Mouse (Mus musculus) cerebellum, adult 9-10 months (tissue): ENCODE measurements around the gene Uhrf1bp1.
A peak's percentile ranks its signal among the peaks of the same experiment; 100 is the strongest.

ENCODE experiments used
- DNase-seq: peaks from one replicate; pipeline ENCODE4 v3.0.0; 2022

Gene Uhrf1bp1

GRCm38 (mm10) chr17:27848351-27848750 is 7.9 kb upstream of the Uhrf1bp1 start:
- no peak for DNase-seq

GRCm38 (mm10) chr17:27851076-27851475 is 5.2 kb upstream of the Uhrf1bp1 start:
- DNase-seq, result no peak

- peak; percentile 40 for DNase-seq
These were observed 782 bp downstream of the Uhrf1bp1 start for GRCm38 (mm10) chr17:27856798-27857648.

GRCm38 (mm10) chr17:27857649-27858475 is 1.6 kb downstream of the Uhrf1bp1 start:
- DNase-seq, result no peak

GRCm38 (mm10) chr17:27859131-27859530 is 2.9 kb downstream of the Uhrf1bp1 start:
- no peak for DNase-seq

- no peak for DNase-seq
These were observed 9.2 kb downstream of the Uhrf1bp1 start for GRCm38 (mm10) chr17:27865461-27865860.

GRCm38 (mm10) chr17:27866737-27867136 is 10.5 kb downstream of the Uhrf1bp1 start:
- no peak for DNase-seq

- DNase-seq, result peak; percentile 85
These were observed 15.6 kb downstream of the Uhrf1bp1 start for GRCm38 (mm10) chr17:27871851-27872250.

GRCm38 (mm10) chr17:27873583-27873982 is 17.3 kb downstream of the Uhrf1bp1 start:
- no peak for DNase-seq

- no peak for DNase-seq
These were observed 18.3 kb downstream of the Uhrf1bp1 start for GRCm38 (mm10) chr17:27874510-27874909.

GRCm38 (mm10) chr17:27881518-27881917 is 25.3 kb downstream of the Uhrf1bp1 start:
- no peak for DNase-seq

GRCm38 (mm10) chr17:27883129-27883528 is 26.9 kb downstream of the Uhrf1bp1 start:
- no peak for DNase-seq

- DNase-seq, result no peak
These were observed 27.8 kb downstream of the Uhrf1bp1 start for GRCm38 (mm10) chr17:27883994-27884393.

- DNase-seq, result no peak
These were observed 30.4 kb downstream of the Uhrf1bp1 start for GRCm38 (mm10) chr17:27886499-27887210.

GRCm38 (mm10) chr17:27907512-27908205 is 51.4 kb downstream of the Uhrf1bp1 start:
- DNase-seq, result peak; percentile 93

- peak; percentile 44 for DNase-seq
These were observed 52.1 kb downstream of the Uhrf1bp1 start for GRCm38 (mm10) chr17:27908206-27908887.

GRCm38 (mm10) chr17:27908888-27909621 is 52.8 kb downstream of the Uhrf1bp1 start, which contains the start of gene Anks1:
Gene Anks1 (plus strand): TSS chr17:27909306.
- peak; percentile 85 for DNase-seq

GRCm38 (mm10) chr17:27909622-27910500 is 53.6 kb downstream of the Uhrf1bp1 start, which contains the start of gene Taf11:
Gene Taf11 (minus strand): TSS chr17:27909844.
- DNase-seq, result peak; percentile 81

GRCm38 (mm10) chr17:27911371-27911770 is 55.1 kb downstream of the Uhrf1bp1 start:
- no peak for DNase-seq

- no peak for DNase-seq
These were observed 58.5 kb downstream of the Uhrf1bp1 start for GRCm38 (mm10) chr17:27914742-27915141.
